Mouse (Mus musculus) neural tube, embryonic 15.5 days (tissue): ENCODE data around the gene Fryl. TPM values are rescaled to one million over a fixed set of nuclear protein-coding genes. Genes with fewer than 3 reads are reported as not detected.
"Not testable (repeated sequence)": the region's sequence is repeated elsewhere in the genome, so short reads cannot be mapped to it uniquely, and the experiment has no call there.

Source experiments
- ATAC-seq: fragments of 200-750 bp; cut with Nextera tagmentation; 2 replicates; pipeline ENCODE4 v1.8.0; 2017; ENCODE audit warnings: mild to moderate bottlenecking, moderate TSS enrichment, moderate library complexity; ENCODE audit not compliant: low FRiP score
- H3K27ac ChIP-seq: fragments of 300-500 bp; sonication (generic); replicated peaks from 2 replicates; pipeline ENCODE4 v1.5.1; 2015; ENCODE audit warnings: mild to moderate bottlenecking, inconsistent platforms
- H3K27me3 ChIP-seq: fragments of 300-500 bp; sonication (generic); replicated peaks from 2 replicates; pipeline ENCODE4 v1.6.1; 2015; ENCODE audit warnings: inconsistent platforms
- H3K36me3 ChIP-seq: fragments of 300-500 bp; sonication (generic); 2 replicates; pipeline ENCODE4 v1.6.1; 2015; ENCODE audit warnings: inconsistent platforms
- H3K4me1 ChIP-seq: fragments of 300-500 bp; sonication (generic); 2 replicates; pipeline ENCODE4 v1.6.1; 2015; ENCODE audit warnings: inconsistent platforms
- H3K4me2 ChIP-seq: fragments of 300-500 bp; sonication (generic); 2 replicates; pipeline ENCODE4 v1.6.1; 2015; ENCODE audit warnings: inconsistent platforms, mild to moderate bottlenecking, moderate library complexity
- H3K4me3 ChIP-seq: fragments of 300-500 bp; sonication (generic); replicated peaks from 2 replicates; pipeline ENCODE4 v1.5.1; 2015; ENCODE audit warnings: mild to moderate bottlenecking, inconsistent platforms
- H3K9ac ChIP-seq: fragments of 300-500 bp; sonication (generic); replicated peaks from 2 replicates; pipeline ENCODE4 v1.6.1; 2015; ENCODE audit warnings: mild to moderate bottlenecking, inconsistent platforms
- H3K9me3 ChIP-seq: fragments of 300-500 bp; sonication (generic); replicated peaks from 2 replicates; pipeline ENCODE4 v1.6.1; 2016; ENCODE audit warnings: inconsistent platforms
- WGBS: fragments of 180-500 bp; shearing (Covaris S2); methylation state at CpG from one replicate; pipeline ENCODE4 v1.1.7; 2015; ENCODE audit warnings: mixed read lengths; 5-methylcytosine and 5-hydroxymethylcytosine counted together
- polyA plus RNA-seq: library from polyadenylated mRNA; unstranded; fragments of >200 nt; fragmentation: Nextera tagmentation; extraction: Ambion mirVana; gene quantifications from 2 replicates; pipeline ENCODE4 v1.2.1, GENCODE M21; 2015

Gene Fryl
- polyA plus RNA-seq, 1 experiment from 2014 or later: 37.8 TPM

GRCm38 (mm10) chr5:73014745-73015144 lies 241.7 kb downstream of the Fryl start:
- Histone ChIP-seq H3K4me2 (no peak overlapping the region), H3K27ac (no peak overlapping the region), H3K27me3 (no peaks in the 10 kb centered on the region), H3K4me1 (peaks cover 4% of the 10 kb centered on the region; the same call in 1 of the 2 replicates), H3K9ac (no peak overlapping the region), H3K4me3 (no peak overlapping the region), H3K36me3 (no peaks in the 10 kb centered on the region), H3K9me3 (no peaks in the 10 kb centered on the region)
- WGBS: 34% methylated on average over 9 of the region's 9 CpGs
- ATAC-seq: no peak

- peak overlapping the region; percentile 54 for H3K4me2 ChIP-seq
- H3K4me3 ChIP-seq: peak overlapping the region; percentile 32
- WGBS: 4% methylated on average over 27 of the region's 65 CpGs
- peak; percentile 68 for ATAC-seq
- H3K27ac ChIP-seq, H3K4me1 ChIP-seq, H3K9me3 ChIP-seq, H3K36me3 ChIP-seq, H3K9ac ChIP-seq, H3K27me3 ChIP-seq: not testable (repeated sequence)
These were observed 242.7 kb downstream of the Fryl start for GRCm38 (mm10) chr5:73013611-73014287.

- H3K4me2 ChIP-seq: peak overlapping the region; percentile 54
- not testable (repeated sequence) for H3K36me3 ChIP-seq, H3K27me3 ChIP-seq, H3K9me3 ChIP-seq, H3K27ac ChIP-seq, H3K4me1 ChIP-seq, H3K9ac ChIP-seq
- WGBS: 23% methylated on average over 22 of the region's 27 CpGs
- peak; percentile 30 for ATAC-seq
- H3K4me3 ChIP-seq: peak overlapping the region; percentile 32
These were observed 243.4 kb downstream of the Fryl start for GRCm38 (mm10) chr5:73012884-73013610.

- ATAC-seq, H3K27ac ChIP-seq: not testable (repeated sequence)
- 92% methylated on average over 16 of the region's 16 CpGs for WGBS
These were observed 244.6 kb downstream of the Fryl start for GRCm38 (mm10) chr5:73011806-73012205.

GRCm38 (mm10) chr5:73008230-73008629 lies 248.2 kb downstream of the Fryl start:
- not testable (repeated sequence) for H3K36me3 ChIP-seq, H3K9ac ChIP-seq, ATAC-seq, H3K27ac ChIP-seq, H3K9me3 ChIP-seq, H3K27me3 ChIP-seq, H3K4me1 ChIP-seq, H3K4me3 ChIP-seq
- 44% methylated on average over 8 of the region's 8 CpGs for WGBS
- peak overlapping the region; percentile 77; the same call in 1 of the 2 replicates for H3K4me2 ChIP-seq

More at GRCm38 (mm10) chr5:73011806-73012205, 244.6 kb downstream of the Fryl start:
- not testable (repeated sequence) for H3K9me3 ChIP-seq, H3K27me3 ChIP-seq, H3K4me3 ChIP-seq, H3K9ac ChIP-seq, H3K36me3 ChIP-seq, H3K4me2 ChIP-seq
- H3K4me1 ChIP-seq: peaks cover 11% of the 10 kb centered on the region

GRCm38 (mm10) chr5:73007582-73007959 lies 248.8 kb downstream of the Fryl start:
- H3K9ac ChIP-seq: no peak overlapping the region
- H3K4me1 ChIP-seq: peaks cover 9% of the 10 kb centered on the region
- H3K27me3 ChIP-seq: peaks cover 10% of the 10 kb centered on the region; the same call in 1 of the 2 replicates
- H3K27ac ChIP-seq: no peak overlapping the region
- 0 out of 2 replicates have a peak, but pooled peaks have one; percentile 10 for ATAC-seq
- no peaks in the 10 kb centered on the region for H3K9me3 ChIP-seq
- peak overlapping the region; percentile 77 for H3K4me2 ChIP-seq
- no peaks in the 10 kb centered on the region for H3K36me3 ChIP-seq
- WGBS: 37% methylated on average over 5 of the region's 5 CpGs
- H3K4me3 ChIP-seq: peak overlapping the region; percentile 47

GRCm38 (mm10) chr5:73006784-73007581 lies 249.4 kb downstream of the Fryl start, which contains the start of gene Slc10a4:
Gene Slc10a4, plus strand, starts transcription at chr5:73006883.
- peak; percentile 84 for ATAC-seq
- Histone ChIP-seq H3K4me1 (peaks cover 9% of the 10 kb centered on the region), H3K27me3 (peaks cover 10% of the 10 kb centered on the region; the same call in 1 of the 2 replicates), H3K9ac (peak within 1 kb of the TSS; percentile 51), H3K4me3 (peak within 1 kb of the TSS; percentile 47), H3K9me3 (no peaks in the 10 kb centered on the region), H3K36me3 (no peaks in the 10 kb centered on the region), H3K4me2 (peak within 1 kb of the TSS; percentile 77), H3K27ac (no peak within 1 kb of the TSS)
- WGBS: 5% methylated on average over 65 of the region's 65 CpGs

GRCm38 (mm10) chr5:73004046-73004445 lies 252.4 kb downstream of the Fryl start:
- Histone ChIP-seq H3K27me3 (peaks cover 10% of the 10 kb centered on the region; the same call in 1 of the 2 replicates), H3K4me3 (no peak overlapping the region), H3K36me3 (no peaks in the 10 kb centered on the region), H3K9me3 (no peaks in the 10 kb centered on the region), H3K9ac (no peak overlapping the region), H3K4me2 (no peak overlapping the region), H3K27ac (no peak overlapping the region), H3K4me1 (peaks cover 9% of the 10 kb centered on the region)
- no peak for ATAC-seq
- 83% methylated on average over 5 of the region's 5 CpGs for WGBS

GRCm38 (mm10) chr5:72998546-72998945 lies 257.9 kb downstream of the Fryl start:
- 95% methylated on average over 1 of the region's 1 CpGs for WGBS
- not testable (repeated sequence) for ATAC-seq

GRCm38 (mm10) chr5:72995379-72995778 lies 261.0 kb downstream of the Fryl start:
- H3K4me3 ChIP-seq: no peak overlapping the region
- no peak overlapping the region for H3K27ac ChIP-seq
- H3K4me2 ChIP-seq: no peak overlapping the region
- no peaks in the 10 kb centered on the region for H3K9me3 ChIP-seq
- peaks cover 4% of the 10 kb centered on the region; the same call in 1 of the 2 replicates for H3K4me1 ChIP-seq
- H3K27me3 ChIP-seq: no peaks in the 10 kb centered on the region
- H3K9ac ChIP-seq: no peak overlapping the region
- H3K36me3 ChIP-seq: no peaks in the 10 kb centered on the region
- no peak for ATAC-seq
- WGBS: 33% methylated on average over 10 of the region's 10 CpGs

More at GRCm38 (mm10) chr5:72998546-72998945, 257.9 kb downstream of the Fryl start:
- not testable (repeated sequence) for H3K9me3 ChIP-seq, H3K27ac ChIP-seq, H3K36me3 ChIP-seq, H3K4me1 ChIP-seq, H3K4me3 ChIP-seq, H3K4me2 ChIP-seq, H3K9ac ChIP-seq, H3K27me3 ChIP-seq

- Histone ChIP-seq H3K4me1 (peaks cover 5% of the 10 kb centered on the region; the same call in 1 of the 2 replicates), H3K9me3 (no peaks in the 10 kb centered on the region), H3K4me3 (no peak overlapping the region), H3K36me3 (no peaks in the 10 kb centered on the region), H3K4me2 (no peak overlapping the region), H3K27me3 (no peaks in the 10 kb centered on the region), H3K27ac (no peak overlapping the region), H3K9ac (no peak overlapping the region)
- no peak for ATAC-seq
- WGBS: 49% methylated on average over 2 of the region's 2 CpGs
These were observed 261.5 kb downstream of the Fryl start for GRCm38 (mm10) chr5:72994928-72995327.
